Mouse (Mus musculus) duodenum, adult 2 months (tissue): ENCODE results near the gene Il1rn. TPM values are rescaled to one million over a fixed set of nuclear protein-coding genes. Genes with fewer than 3 reads are reported as not detected.

Experiments
- polyA plus RNA-seq: library from polyadenylated mRNA; depleted of rRNA; stranded (reverse); fragments of >200 nt; gene quantifications from 2 replicates; pipeline ENCODE4 v1.2.3, GENCODE M21; 2012; ENCODE audit warnings: low replicate concordance; rRNA removed

Il1rn gene
- polyA plus RNA-seq: 0.99 and 1.4 TPM in 2 replicates

GRCm38 (mm10) chr2:24336545-24336944 lies at the start of gene Il1rn:
Il1rn (plus strand) TSS chr2:24336853.

GRCm38 (mm10) chr2:24290896-24291295 lies 45.8 kb upstream of the Il1rn start, which contains the start of gene Il1f10:
Il1f10 (plus strand) TSS chr2:24291196.

GRCm38 (mm10) chr2:24367030-24367894 lies 30.6 kb downstream of the Il1rn start, which contains the start of gene Psd4:
Psd4 (plus strand) TSS chr2:24367580.

Other genes starting within 250 kb of the Il1rn start
- not detected in 2 replicates for gene Tbpl2, start 240.3 kb upstream of the Il1rn start, polyA plus RNA-seq
- gene Il1f8, start 183.7 kb upstream of the Il1rn start, polyA plus RNA-seq: not detected in 2 replicates
- not detected in 2 replicates for gene Il1f9, start 150.4 kb upstream of the Il1rn start, polyA plus RNA-seq
- not detected in 2 replicates for gene Il1f6, start 121.4 kb upstream of the Il1rn start, polyA plus RNA-seq
- gene Il1f5, start 59.9 kb upstream of the Il1rn start, polyA plus RNA-seq: not detected in 2 replicates
- not detected in 2 replicates for gene Il1f10, start 45.7 kb upstream of the Il1rn start, polyA plus RNA-seq
- gene Psd4, start 30.7 kb downstream of the Il1rn start, polyA plus RNA-seq: 11.8 and 14.1 TPM in 2 replicates
- 4.4 and 10.8 TPM in 2 replicates for gene Pax8, start 138.7 kb downstream of the Il1rn start, polyA plus RNA-seq